Mouse (Mus musculus) hindlimb bud, embryonic 11.5 days (tissue): ENCODE data around the gene Kpna3.
"Not testable (repeated sequence)": the region's sequence is repeated elsewhere in the genome, so short reads cannot be mapped to it uniquely, and the experiment has no call there.

ENCODE experiments used
- DNase-seq: peaks from one replicate; pipeline ENCODE4 v3.0.0-alpha.2; 2012; ENCODE audit warnings: low read depth, low spot score; ENCODE audit errors: extremely low spot score

The Kpna3 gene

DNA sequence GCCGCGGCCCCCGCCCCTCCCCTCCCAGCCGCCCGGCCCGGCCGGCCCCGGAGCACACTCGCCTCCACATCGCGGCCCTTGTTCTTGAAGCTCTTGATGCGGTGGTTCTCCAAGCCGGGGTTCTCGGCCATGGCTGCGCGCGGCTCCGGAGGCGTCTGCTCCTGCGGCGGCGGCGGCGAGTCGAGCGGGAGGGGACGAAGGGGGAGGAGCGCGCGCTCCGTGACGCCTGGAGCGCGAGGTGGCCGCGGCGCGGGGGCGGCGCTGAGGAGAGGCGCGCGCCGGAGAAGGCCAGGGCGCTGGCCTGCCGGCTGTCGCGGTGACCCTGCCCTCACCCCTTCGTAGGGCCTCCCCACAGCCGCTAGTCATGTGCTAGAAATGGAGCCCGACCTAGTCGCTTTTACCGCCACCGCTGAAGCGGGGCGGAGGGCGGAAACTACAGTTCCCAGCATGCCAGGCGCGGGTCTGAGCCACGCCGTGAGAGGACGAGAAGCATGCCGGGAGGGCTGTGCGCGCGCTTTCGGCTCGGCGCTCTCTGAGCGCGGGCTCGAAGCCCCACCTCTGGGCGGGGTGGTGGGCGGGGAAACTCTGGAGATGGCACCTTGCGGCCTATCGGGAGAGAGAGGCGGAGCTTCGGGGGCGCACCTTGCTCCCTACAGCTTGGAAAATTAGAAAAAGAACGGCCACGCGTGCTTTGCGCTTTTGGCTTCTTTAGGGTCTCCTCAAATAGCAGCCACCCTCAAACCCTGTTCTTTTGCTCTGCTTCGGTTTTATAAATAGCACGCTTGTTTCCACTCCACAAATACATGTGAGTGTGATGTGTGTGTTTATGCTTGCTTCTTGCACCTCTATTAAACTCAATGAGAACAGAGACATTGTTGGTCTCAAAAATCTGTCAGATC lies at the start of gene Kpna3:
TSS of gene Kpna3 (minus strand) at position 214 of the 899 bp plus-strand sequence.
- peak; percentile 93 for DNase-seq

DNA sequence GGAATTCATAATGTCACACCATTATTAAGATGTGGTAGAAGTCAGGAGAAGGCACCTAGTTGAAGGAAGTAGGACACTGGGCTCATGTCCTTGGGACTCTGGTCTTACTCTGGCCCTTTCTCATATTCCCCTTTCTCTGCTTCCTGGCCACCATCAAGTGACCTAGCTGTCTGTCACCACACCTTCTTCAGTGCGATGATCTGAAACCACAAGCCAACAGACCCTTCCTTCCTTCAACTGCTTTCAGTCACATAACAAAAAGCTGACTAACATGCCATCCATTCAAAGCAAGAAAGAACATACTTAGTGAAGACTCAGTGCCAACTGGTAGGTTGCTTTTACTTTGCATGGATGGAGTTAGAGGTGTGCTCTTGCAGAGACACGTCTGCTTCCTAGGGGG lies 20.7 kb upstream of the Kpna3 start:
- DNase-seq, result no peak

DNA sequence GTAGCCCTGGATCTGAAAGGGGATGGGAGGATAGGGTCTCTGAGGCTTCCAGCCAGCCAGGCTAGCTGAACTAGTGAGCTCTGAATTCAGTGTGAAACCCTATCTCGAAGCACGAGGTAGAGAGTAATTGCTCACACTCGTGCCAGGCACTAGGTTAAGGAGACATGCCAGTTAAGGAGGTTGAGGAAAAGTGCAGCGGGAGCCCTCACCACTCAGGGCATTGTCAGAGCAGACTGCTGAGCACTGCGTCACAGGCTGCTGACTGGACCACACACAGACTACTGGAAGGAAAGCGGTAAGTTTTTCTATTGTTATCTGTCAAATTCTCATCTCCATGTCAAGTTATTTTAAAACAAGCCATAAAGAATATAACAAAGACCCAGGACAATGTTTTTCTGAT lies 17.8 kb upstream of the Kpna3 start:
- no peak for DNase-seq

DNA sequence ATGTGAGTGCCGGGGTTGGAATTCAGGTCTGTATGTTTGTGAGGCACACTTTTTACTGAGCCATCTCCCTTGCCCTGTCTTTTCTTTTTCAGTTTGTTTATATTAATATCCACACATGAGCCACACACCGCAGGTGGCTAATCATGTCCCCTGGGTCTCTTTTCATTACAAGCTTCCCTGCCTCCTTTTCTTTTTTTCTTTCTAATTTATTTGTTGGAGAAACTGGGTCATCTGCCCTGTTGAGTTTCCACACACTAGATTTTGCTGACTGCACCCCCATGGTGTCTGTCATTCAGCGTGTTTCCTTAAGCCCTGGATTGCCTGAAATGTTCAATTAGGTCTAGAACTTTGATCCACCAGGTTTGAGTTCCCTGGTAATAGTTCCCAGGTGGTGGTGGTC lies 15.9 kb upstream of the Kpna3 start:
- DNase-seq, result no peak

DNA sequence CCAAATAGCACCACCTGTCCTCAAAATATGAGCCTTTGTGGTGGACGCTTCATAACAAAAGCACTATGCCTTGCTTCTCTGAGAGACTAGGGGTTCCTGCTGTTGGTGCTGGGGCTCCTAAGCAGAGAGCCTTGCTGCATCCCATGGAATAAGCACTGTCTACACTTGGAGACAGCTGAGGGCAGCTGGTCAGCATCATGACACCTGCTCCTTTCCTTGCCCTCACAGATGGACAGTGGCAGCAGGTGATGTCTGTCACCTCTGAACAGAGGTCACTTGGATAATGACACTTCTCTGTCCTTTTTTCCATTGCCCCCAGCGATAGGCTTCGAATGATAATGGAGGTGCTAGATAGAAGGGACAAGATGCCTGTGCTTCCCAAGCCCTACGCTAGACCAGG lies 13.4 kb upstream of the Kpna3 start:
- DNase-seq, result no peak

GRCm38 (mm10) chr14:61452481-61452880 lies 12.8 kb upstream of the Kpna3 start:
- no peak for DNase-seq

GRCm38 (mm10) chr14:61447775-61448174 lies 8.1 kb upstream of the Kpna3 start:
- DNase-seq, result no peak

GRCm38 (mm10) chr14:61439141-61439660 lies 473 bp downstream of the Kpna3 start:
- no peak for DNase-seq

DNA sequence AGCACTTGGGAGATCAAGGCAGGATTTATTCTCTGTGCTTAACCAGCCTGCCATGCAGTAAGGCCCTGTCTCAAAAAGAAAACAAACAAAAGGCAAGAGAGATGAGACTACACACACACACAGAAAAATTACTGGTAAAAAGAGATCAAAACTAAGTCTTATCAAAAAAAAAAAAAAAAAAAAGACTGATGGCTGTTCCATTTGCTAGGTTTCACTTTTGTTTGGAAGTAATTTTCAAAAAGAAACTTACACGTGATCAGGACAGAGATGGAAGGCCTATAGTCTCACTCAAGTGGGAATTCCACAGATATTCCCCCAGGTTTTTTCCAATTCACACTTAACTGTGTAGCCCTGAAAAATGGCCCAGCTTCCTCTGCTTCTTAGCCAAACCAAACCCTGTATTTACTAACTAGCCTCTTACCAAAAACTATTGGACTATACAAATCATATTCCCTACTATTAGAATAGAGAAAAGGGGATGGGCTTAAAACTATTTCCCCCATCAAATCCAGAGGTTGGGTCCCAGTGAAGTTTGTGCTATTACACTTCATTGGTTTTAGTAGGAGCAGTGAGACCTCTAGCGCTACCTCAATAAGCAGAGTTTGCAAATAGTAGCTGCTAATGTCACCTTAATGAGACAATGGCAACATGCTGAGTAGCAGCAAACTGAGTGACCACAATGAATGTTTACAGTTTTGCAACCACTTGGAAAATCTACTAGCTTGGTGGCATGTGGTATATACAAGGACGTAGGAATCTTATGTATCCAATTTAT lies 1.3 kb downstream of the Kpna3 start:
- no peak for DNase-seq

GRCm38 (mm10) chr14:61436866-61437265 lies 2.8 kb downstream of the Kpna3 start:
- DNase-seq, result no peak

- no peak for DNase-seq
Measured at GRCm38 (mm10) chr14:61428126-61428787, 11.4 kb downstream of the Kpna3 start.

GRCm38 (mm10) chr14:61427095-61427494 lies 12.6 kb downstream of the Kpna3 start:
- not testable (repeated sequence) for DNase-seq

DNA sequence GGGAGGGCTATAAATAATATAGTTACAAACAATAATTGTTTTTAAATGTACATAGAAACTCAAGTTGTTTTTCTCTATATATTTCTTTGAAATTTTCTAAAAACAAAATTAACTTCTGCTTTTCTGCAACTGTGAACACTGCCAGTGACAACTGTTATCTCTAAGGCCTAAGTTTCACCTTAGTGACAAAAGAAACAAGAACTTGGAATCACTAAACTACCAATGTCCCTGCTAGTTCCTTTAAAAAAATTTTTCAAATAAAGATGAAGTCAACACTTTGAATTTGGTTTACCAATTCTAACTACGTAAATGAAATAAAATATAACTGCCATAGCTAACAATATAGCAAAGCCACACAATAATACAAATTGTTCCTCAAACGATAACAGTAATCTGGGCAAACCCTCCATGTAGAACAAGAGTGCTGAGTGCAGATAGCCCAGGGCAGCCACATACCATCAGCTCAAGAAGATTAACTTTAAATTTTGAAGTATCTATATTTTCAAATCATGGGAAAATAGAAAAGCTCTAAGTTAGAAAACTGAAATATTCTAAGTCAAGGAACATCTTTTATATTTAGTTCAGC lies 14.5 kb downstream of the Kpna3 start:
- no peak for DNase-seq

- DNase-seq, result no peak
Measured at GRCm38 (mm10) chr14:61415719-61416118, 24.0 kb downstream of the Kpna3 start.

DNA sequence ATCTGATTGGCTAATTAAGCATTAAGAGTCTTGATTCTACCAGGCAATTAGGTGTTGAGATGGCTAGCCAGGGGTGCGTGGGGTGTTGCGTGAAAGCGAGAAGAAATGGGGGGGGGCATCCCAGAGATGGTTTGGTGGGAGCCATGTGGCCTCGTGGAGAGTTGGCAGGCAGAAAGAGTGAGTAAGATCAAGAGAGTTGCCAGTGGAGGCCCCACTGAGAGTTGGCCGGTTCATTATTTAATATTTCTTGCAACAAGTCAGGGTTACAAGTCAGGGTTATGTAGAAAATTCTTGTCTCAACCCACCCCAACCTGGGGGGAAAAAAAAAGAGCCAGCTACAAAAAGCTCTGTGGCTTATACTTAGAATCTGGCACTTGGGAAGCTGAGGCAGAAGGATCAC lies 24.4 kb downstream of the Kpna3 start:
- no peak for DNase-seq

DNA sequence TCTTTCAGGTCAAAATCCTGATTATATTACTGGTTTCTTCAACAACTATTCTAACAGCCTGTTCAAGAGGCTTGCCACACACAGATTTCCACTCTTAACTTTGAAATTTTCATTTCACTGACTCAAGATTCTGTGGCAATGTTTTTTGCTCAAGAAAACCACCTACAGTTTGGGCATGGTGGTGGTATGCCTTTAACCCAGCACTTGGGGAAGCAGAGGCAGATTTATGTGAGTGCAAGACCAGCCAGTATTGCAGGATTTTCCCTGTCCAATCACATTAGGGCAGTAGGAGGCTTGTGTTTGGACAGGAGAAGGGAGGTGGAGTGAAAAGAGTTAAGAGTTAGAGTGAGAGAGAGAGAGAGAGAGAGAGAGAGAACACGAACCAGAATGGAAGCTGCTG lies 24.9 kb downstream of the Kpna3 start:
- no peak for DNase-seq

GRCm38 (mm10) chr14:61414199-61414598 lies 25.5 kb downstream of the Kpna3 start:
- DNase-seq, result no peak

GRCm38 (mm10) chr14:61413686-61414085 lies 26.0 kb downstream of the Kpna3 start:
- no peak for DNase-seq

DNA sequence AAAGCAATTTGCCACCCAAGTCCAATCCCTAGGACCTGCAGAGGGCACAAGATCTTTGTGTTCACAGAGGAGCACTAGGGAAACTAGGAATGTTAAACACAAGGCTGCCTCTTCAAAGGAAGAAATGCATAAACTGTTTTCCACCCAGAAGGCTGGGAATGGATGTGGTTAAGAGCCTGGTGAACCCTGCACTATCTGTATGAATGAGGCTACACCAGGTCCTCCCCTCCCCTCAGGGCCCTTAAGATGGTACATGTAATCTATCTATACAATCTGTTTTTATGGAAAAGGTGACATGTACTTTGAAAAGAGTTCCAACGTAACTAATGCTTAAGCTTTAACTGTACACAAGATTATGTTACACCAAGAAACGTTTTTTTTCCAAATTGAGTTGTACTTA lies 29.7 kb downstream of the Kpna3 start:
- DNase-seq, result no peak

- DNase-seq, result no peak
Measured at GRCm38 (mm10) chr14:61407055-61407454, 32.6 kb downstream of the Kpna3 start.

- no peak for DNase-seq
Measured at GRCm38 (mm10) chr14:61405761-61406160, 33.9 kb downstream of the Kpna3 start.
